Mouse (Mus musculus): ENCODE data around the gene Ctnnd1.

DNA sequence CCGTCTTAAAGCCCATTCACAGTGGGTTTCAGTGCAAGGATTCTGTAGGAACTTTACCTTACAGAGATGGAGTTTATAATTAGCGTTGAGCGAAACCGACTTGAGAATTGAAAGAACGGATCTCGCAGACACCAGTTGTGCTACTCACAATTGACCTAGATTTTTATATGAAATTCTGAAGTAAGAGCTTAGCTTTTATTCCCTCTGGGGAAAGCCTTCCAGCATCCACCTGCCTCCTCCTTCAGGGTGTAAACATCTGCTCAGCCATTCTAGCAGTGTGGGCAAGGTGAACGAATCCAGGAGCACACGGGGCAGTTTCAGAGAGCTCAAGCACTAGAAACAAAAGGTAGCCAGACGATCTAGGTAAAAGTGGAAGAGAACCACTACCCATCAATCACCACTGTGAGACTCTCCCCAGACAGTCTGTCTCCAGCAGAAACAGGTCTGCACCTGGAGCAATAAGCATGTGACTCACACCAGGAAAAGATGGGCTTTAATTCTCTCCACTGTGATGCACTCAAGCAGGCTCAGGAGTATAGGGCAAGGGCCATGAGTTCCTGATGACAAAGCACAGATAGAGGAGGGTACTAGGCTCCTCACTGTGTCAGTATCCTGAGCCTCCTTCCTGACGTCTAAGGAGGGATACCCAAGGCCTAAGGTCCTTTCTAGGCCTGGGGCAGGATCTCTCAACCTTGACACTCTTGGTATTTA lies 99.0 kb downstream of the Ctnnd1 start:
- no peak for TF ChIP-seq CTCF (IDR thresholded peaks at IDR 0.05; ENCODE audit: low read depth, low read length)
- no peak for TF ChIP-seq GATA1 (IDR thresholded peaks at IDR 0.05; ENCODE audit: borderline replicate concordance, low read length)
